Mouse (Mus musculus) heart, postnatal 25 days (tissue): ENCODE data around the gene Arhgap4. TPM values are rescaled to one million over a fixed set of nuclear protein-coding genes. Genes with fewer than 3 reads are reported as not detected.

Experiments used
- DNase-seq: peaks from one replicate; pipeline ENCODE4 v3.0.0; 2022; ENCODE audit warnings: low spot score
- intact Hi-C: fragments of 180-260 bp; cut with DNase I; formaldehyde crosslinking; loops from one replicate; pipeline ENCODE4 v1.15.1; 2025
- total RNA-seq, 2 experiments: library from RNA; stranded (reverse); gene quantifications; 2 replicates each; pipeline ENCODE4 v1.2.3; 2021

Gene Arhgap4
- total RNA-seq, 2 experiments from 2014 or later: 1.5 to 1.8 TPM

- DNase-seq: no peak
- intact Hi-C loops: no loop called here
These were observed 53.8 kb downstream of the Arhgap4 start for GRCm38 (mm10) chrX:73867852-73868251.

- DNase-seq: no peak
- intact Hi-C loops: no loop called here
These were observed 54.4 kb downstream of the Arhgap4 start for GRCm38 (mm10) chrX:73867256-73867655.

GRCm38 (mm10) chrX:73864692-73865091, 57.0 kb downstream of the Arhgap4 start:
- no peak for DNase-seq
- intact Hi-C loops: no loop called here

- DNase-seq: no peak
- intact Hi-C loops: no loop called here
These were observed 66.6 kb downstream of the Arhgap4 start for GRCm38 (mm10) chrX:73855087-73855408.

GRCm38 (mm10) chrX:73854326-73855086, 67.2 kb downstream of the Arhgap4 start:
- intact Hi-C loops: no loop called here
- DNase-seq: no peak

Other genes starting within 250 kb of the Arhgap4 start
- gene Slc6a8, start 248.7 kb downstream of the Arhgap4 start, total RNA-seq: 100 to 1,000 TPM; 123 to 125 TPM
- gene Bcap31, start 205.7 kb downstream of the Arhgap4 start, total RNA-seq: 10 to 100 TPM; 76.5 to 81.9 TPM
- 10 to 100 TPM; 29.1 to 30.6 TPM for gene Abcd1, start 205.3 kb downstream of the Arhgap4 start, total RNA-seq
- 1 to 10 TPM; 1.6 to 1.7 TPM for gene Plxnb3, start 164.8 kb downstream of the Arhgap4 start, total RNA-seq
- 10 to 100 TPM; 29.5 to 32.8 TPM for gene Srpk3, start 147.5 kb downstream of the Arhgap4 start, total RNA-seq
- 100 to 1,000 TPM; 607 to 615 TPM for gene Idh3g, start 135.0 kb downstream of the Arhgap4 start, total RNA-seq
- gene Ssr4, start 134.8 kb downstream of the Arhgap4 start, total RNA-seq: 10 to 100 TPM; 83.8 to 87.4 TPM
- gene Pdzd4, start 96.9 kb downstream of the Arhgap4 start, total RNA-seq: 1 to 10 TPM; 1.7 to 1.8 TPM
- gene Avpr2, start 29.8 kb downstream of the Arhgap4 start, total RNA-seq: not detected
- 1 to 10 TPM; 2.2 to 2.3 TPM for gene L1cam, start 25.8 kb downstream of the Arhgap4 start, total RNA-seq
- 10 to 100 TPM; 61.5 to 69.3 TPM for gene Naa10, start 74 bp upstream of the Arhgap4 start, total RNA-seq
- 1 to 10 TPM; 5.8 to 6.2 TPM for gene Renbp, start 9.0 kb upstream of the Arhgap4 start, total RNA-seq
- 10 to 100 TPM; 39.3 to 41.8 TPM for gene Hcfc1, start 44.5 kb upstream of the Arhgap4 start, total RNA-seq
- gene Irak1, start 102.0 kb upstream of the Arhgap4 start, total RNA-seq: 10 to 100 TPM; 58.1 to 60.1 TPM
- gene Opn1mw, start 205.6 kb upstream of the Arhgap4 start, total RNA-seq: not detected
- gene Mecp2, start 213.5 kb upstream of the Arhgap4 start, total RNA-seq: 10 to 100 TPM; 27.2 to 30.1 TPM
- gene Tex28, start 246.0 kb upstream of the Arhgap4 start, total RNA-seq: not detected